Mouse (Mus musculus): ENCODE measurements at regions not wholly inside any gene's neighbourhood (a gene's known extent, or its start where the extent isn't known, plus 50 kb on each side); places are given as distances from the start of the nearest gene placed in this dataset.

GRCm38 (mm10) chr3:117049410-117049809 lies 80.6 kb upstream of the Palmd start:
- no peak for DNase-seq
- intact Hi-C loops (cut with DNase I) = no loop called here

- intact Hi-C loops (cut with DNase I) = no loop called here
- DNase-seq = no peak
Measured at GRCm38 (mm10) chr3:117044809-117045208, 76.0 kb upstream of the Palmd start.

- no peak for DNase-seq
- intact Hi-C loops (cut with DNase I) = no loop called here
Measured at GRCm38 (mm10) chr3:117044304-117044703, 75.5 kb upstream of the Palmd start.

- intact Hi-C loops (cut with DNase I) = no loop called here
Measured at GRCm38 (mm10) chr3:117038928-117039300, 70.1 kb upstream of the Palmd start.

GRCm38 (mm10) chr3:117038280-117038927 lies 69.6 kb upstream of the Palmd start:
- DNase-seq = peak in 1 of 2 experiments; percentile 22
- intact Hi-C loops (cut with DNase I) = no loop called here

More at GRCm38 (mm10) chr3:117038928-117039300, 70.1 kb upstream of the Palmd start:
- DNase-seq = no peak

Data from heart, postnatal 10 days (tissue).